Mouse (Mus musculus) heart, postnatal 0 days (tissue): ENCODE measurements at regions not wholly inside any gene's neighbourhood (a gene's known extent, or its start where the extent isn't known, plus 50 kb on each side); places are given as distances from the start of the nearest gene placed in this dataset.

ENCODE experiments used
- ATAC-seq: fragments of 200-750 bp; cut with Nextera tagmentation; 2 replicates; pipeline ENCODE4 v1.8.0; 2017; ENCODE audit warnings: low read depth, moderate number of reproducible peaks, moderate library complexity; ENCODE audit not compliant: insufficient read depth
- DNase-seq: peaks from one replicate; pipeline ENCODE4 v3.0.0-alpha.2; 2016; ENCODE audit warnings: low spot score
- H3K27ac ChIP-seq: fragments of 300-500 bp; sonication (generic); 2 replicates; pipeline ENCODE4 v1.5.1; 2014; ENCODE audit warnings: low read depth, mild to moderate bottlenecking
- H3K27me3 ChIP-seq: fragments of 300-500 bp; sonication (generic); 2 replicates; pipeline ENCODE4 v1.6.1; 2014; ENCODE audit warnings: low read length, mixed read lengths; ENCODE audit not compliant: control insufficient read depth, insufficient read depth
- H3K36me3 ChIP-seq: fragments of 300-500 bp; sonication (generic); replicated peaks from 2 replicates; pipeline ENCODE4 v1.6.1; 2014; ENCODE audit warnings: low read length, mixed read lengths; ENCODE audit not compliant: control insufficient read depth, insufficient read depth
- H3K4me1 ChIP-seq: fragments of 300-500 bp; sonication (generic); 2 replicates; pipeline ENCODE4 v1.6.1; 2014; ENCODE audit warnings: antibody characterized with exemption; ENCODE audit not compliant: control insufficient read depth, insufficient read depth
- H3K4me2 ChIP-seq: fragments of 300-500 bp; sonication (generic); 2 replicates; pipeline ENCODE4 v1.6.1; 2014; ENCODE audit warnings: low read depth, mild to moderate bottlenecking, low read length, moderate library complexity
- H3K4me3 ChIP-seq: fragments of 300-500 bp; sonication (generic); 2 replicates; pipeline ENCODE4 v1.5.1; 2014; ENCODE audit warnings: low read depth, low read length
- H3K9ac ChIP-seq: fragments of 300-500 bp; sonication (generic); replicated peaks from 2 replicates; pipeline ENCODE4 v1.6.1; 2014; ENCODE audit warnings: low read depth, low read length, mixed read lengths
- H3K9me3 ChIP-seq: fragments of 300-500 bp; sonication (generic); replicated peaks from 2 replicates; pipeline ENCODE4 v1.6.1; 2016; ENCODE audit warnings: low read length; ENCODE audit not compliant: control insufficient read depth
- CTCF ChIP-seq: IDR thresholded peaks from 2 replicates; pipeline ENCODE4 v1.5.1; 2016; ENCODE audit warnings: antibody characterized with exemption, control low read depth, low read depth
- EP300 ChIP-seq: IDR thresholded peaks from 2 replicates; pipeline ENCODE4 v1.6.1; 2016; ENCODE audit warnings: antibody characterized with exemption, low read depth
- whole genome bisulfite sequencing: fragments of 180-500 bp; shearing (Covaris S2); extraction: QIAGEN DNeasy Blood & Tissue Kit; methylation state at CpG from one replicate; pipeline ENCODE4 v1.1.7; 2014; 5-methylcytosine and 5-hydroxymethylcytosine counted together

DNA sequence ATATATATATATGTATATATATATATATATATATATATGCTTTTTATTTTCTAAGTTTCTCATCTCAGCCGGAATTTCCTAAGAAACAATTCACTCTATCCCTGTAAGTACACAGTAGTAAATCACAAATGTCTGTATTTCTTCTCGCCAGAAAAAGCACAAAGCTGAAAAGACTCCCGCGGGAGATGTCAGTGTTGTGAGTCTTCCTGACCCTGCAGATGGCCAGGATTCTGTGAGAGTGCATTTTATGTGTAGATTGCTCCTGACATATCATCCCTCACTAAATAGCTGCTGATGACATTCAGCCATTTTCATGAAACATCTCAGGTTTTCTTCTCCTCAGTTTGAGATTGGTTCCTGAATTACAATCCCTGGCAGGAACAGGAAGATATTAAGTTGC, 148.9 kb upstream of the Xrcc4 start:
- 60% methylated on average over 4 of the region's 4 CpGs for WGBS
- ATAC-seq (no peak), DNase-seq (no peak)
- H3K9ac ChIP-seq: no peak overlapping the region
- H3K36me3 ChIP-seq: no peaks in the 10 kb centered on the region
- H3K9me3 ChIP-seq: no peaks in the 10 kb centered on the region
- no peak overlapping the region for H3K4me3 ChIP-seq
- H3K4me1 ChIP-seq: no peaks in the 10 kb centered on the region
- H3K27me3 ChIP-seq: no peaks in the 10 kb centered on the region
- no peak overlapping the region for H3K27ac ChIP-seq
- H3K4me2 ChIP-seq: no peak overlapping the region
- TF ChIP-seq EP300: no peak
- TF ChIP-seq CTCF: no peak

DNA sequence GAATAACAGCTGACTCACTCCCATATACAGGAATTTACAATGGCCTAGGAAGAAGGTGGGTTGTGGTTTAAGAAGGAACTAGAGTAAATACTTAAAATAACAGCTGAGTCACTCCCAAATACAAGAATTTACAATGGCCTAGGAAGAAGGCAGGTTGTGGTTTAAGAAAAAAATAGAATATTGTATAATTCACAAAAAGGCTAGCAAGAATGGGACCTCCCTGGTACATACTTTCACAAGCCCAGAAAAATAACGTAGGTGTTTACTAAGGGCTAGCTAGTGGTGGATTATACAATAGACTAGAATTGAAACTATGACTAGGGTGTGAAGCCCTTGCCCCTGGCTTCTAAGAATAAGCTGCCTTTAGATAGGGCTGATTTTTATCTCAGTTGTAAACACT, 144.6 kb upstream of the Xrcc4 start:
- Histone ChIP-seq H3K27me3 (no peaks in the 10 kb centered on the region), H3K4me2 (no peak overlapping the region), H3K27ac (no peak overlapping the region), H3K4me3 (no peak overlapping the region), H3K9ac (no peak overlapping the region), H3K4me1 (no peaks in the 10 kb centered on the region), H3K36me3 (no peaks in the 10 kb centered on the region), H3K9me3 (no peaks in the 10 kb centered on the region)
- TF ChIP-seq CTCF (no peak), EP300 (no peak)
- DNase-seq: no peak
- 91% methylated on average over 1 of the region's 1 CpGs for WGBS
- no peak for ATAC-seq

DNA sequence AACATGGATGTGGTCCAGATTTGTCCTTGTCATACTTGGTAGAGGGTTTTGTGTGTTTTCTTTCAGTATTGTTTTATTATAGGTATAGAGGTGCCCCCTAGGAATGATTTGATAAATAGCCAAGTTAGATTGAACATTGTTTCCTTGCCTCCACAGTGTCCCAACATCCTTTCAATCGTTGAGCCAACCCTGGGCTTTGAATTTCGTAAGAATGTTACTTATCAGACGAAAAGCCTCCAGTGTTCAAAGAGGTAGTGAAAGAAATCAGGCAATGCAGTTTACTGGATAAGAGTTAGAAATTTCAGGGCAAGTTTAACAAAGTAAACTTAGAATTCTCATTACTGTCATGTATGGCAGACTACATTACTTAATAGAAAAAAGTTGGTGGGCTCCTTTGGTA, 144.2 kb upstream of the Xrcc4 start:
- no peak overlapping the region for H3K4me3 ChIP-seq
- no peaks in the 10 kb centered on the region for H3K9me3 ChIP-seq

DNA sequence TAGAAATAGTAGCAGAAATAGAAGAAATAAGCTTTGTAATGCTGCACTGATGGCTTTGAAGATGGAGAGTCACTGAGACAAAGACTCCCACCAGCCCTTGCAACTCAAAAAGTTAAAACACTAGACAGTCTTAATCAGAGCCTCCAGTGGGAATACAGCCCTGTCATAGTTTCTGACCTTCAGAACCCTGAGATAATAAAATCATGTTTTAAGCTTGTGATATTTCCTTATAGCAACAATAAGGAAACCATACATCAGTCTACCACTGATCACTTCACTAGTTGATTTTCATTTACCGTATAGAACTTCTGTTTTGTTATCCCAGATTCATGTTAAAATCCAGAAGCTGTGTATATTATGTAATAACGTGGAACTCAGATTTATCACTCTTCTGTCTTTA, 139.7 kb upstream of the Xrcc4 start:
- H3K9ac ChIP-seq: no peak overlapping the region
- no peaks in the 10 kb centered on the region for H3K9me3 ChIP-seq
- H3K27ac ChIP-seq: no peak overlapping the region
- no peaks in the 10 kb centered on the region for H3K36me3 ChIP-seq
- DNase-seq: no peak
- H3K4me1 ChIP-seq: no peaks in the 10 kb centered on the region
- ATAC-seq: no peak
- TF ChIP-seq EP300: no peak
- TF ChIP-seq CTCF: no peak
- no peak overlapping the region for H3K4me2 ChIP-seq
- no peak overlapping the region for H3K4me3 ChIP-seq
- 82% methylated on average over 2 of the region's 2 CpGs for WGBS
- H3K27me3 ChIP-seq: no peaks in the 10 kb centered on the region

More for the DNA sequence above, 144.2 kb upstream of the Xrcc4 start:
- no peaks in the 10 kb centered on the region for H3K27me3 ChIP-seq
- DNase-seq: no peak
- TF ChIP-seq EP300 (no peak), CTCF (no peak)
- no peak overlapping the region for H3K9ac ChIP-seq
- H3K4me2 ChIP-seq: no peak overlapping the region
- H3K36me3 ChIP-seq: no peaks in the 10 kb centered on the region
- no peak overlapping the region for H3K27ac ChIP-seq
- ATAC-seq: no peak
- 62% methylated on average over 3 of the region's 3 CpGs for WGBS
- no peaks in the 10 kb centered on the region for H3K4me1 ChIP-seq

DNA sequence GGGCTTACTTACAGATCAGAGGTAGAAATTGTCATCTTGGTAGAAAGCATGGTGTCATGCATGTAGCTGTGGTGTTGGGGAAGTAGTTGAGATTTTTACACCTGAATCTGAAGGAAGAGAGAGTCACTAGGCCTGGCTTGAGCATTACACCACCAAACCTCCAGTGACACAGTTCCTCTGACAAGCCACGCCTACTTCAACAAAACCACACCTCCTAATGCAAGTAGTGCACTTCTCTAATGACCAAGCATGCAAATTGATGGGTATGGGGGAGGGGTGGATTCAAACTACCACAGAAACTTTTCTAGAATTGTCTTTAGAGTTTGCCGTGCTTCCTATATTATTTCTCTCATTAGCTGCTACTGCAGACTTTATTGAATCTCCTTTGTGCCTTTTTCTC, 136.8 kb upstream of the Xrcc4 start:
- H3K36me3 ChIP-seq: no peaks in the 10 kb centered on the region
- H3K4me1 ChIP-seq: no peaks in the 10 kb centered on the region
- no peak overlapping the region for H3K9ac ChIP-seq
- no peaks in the 10 kb centered on the region for H3K9me3 ChIP-seq
- no peak overlapping the region for H3K4me3 ChIP-seq
- DNase-seq (no peak), ATAC-seq (no peak)
- TF ChIP-seq CTCF: no peak
- no peak for TF ChIP-seq EP300
- no peaks in the 10 kb centered on the region for H3K27me3 ChIP-seq
- no peak overlapping the region for H3K27ac ChIP-seq
- 80% methylated on average over 2 of the region's 2 CpGs for WGBS
- H3K4me2 ChIP-seq: no peak overlapping the region

DNA sequence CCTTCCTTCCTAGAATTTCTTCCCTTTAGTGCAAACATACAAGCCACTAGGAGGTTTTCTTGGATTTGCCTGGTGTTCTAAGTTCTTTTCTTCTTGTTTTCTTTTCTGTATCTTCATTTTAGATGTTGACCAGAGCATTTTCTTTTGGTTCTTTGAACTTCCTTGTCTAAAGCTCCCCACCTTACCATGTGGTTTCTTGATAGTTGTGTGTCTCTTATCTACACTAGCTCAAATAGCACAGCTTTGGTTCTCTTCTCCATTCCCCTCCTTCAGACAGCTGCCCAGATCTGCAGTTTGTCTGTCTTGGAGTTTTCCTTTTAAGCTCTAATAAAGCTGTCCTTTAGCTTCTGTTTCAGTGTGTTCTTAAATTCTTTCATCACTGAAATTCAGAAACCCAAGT, 123.0 kb upstream of the Xrcc4 start:
- Histone ChIP-seq H3K9me3 (no peaks in the 10 kb centered on the region), H3K9ac (no peak overlapping the region), H3K4me1 (no peaks in the 10 kb centered on the region), H3K4me3 (no peak overlapping the region), H3K4me2 (no peak overlapping the region), H3K27me3 (no peaks in the 10 kb centered on the region), H3K36me3 (no peaks in the 10 kb centered on the region), H3K27ac (no peak overlapping the region)
- ATAC-seq (no peak), DNase-seq (no peak)
- TF ChIP-seq EP300 (no peak), CTCF (no peak)
